Mouse (Mus musculus): ENCODE measurements around the gene Lats1. TPM values are rescaled to one million over a fixed set of nuclear protein-coding genes. Genes with fewer than 3 reads are reported as not detected.
A peak's percentile ranks its signal among the peaks of the same experiment; 100 is the strongest.

Lats1 gene
- polyA plus RNA-seq, 1 experiment from 2014 or later = 7.7 TPM

DNA sequence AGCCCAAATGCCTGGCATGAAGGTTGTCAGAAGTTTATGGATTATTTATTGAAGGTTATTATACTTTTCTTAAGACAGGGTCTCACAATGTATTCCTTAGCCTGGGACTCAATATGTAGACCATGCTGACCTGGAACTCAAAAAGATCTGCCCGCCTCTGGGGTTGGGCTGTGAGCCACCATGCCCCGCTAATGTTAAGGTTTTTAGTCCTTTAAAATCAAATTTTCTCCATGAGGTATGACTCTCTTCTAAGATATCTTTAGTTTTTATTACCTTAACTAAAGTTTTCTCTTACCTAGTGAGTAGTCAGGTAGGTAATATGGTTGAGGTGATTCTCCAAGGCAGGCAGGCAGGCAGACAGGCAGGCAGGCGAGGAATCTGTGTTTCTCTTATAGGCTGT, 1.2 kb downstream of the Lats1 start:
- WGBS = 75% methylated on average over 3 of the region's 3 CpGs
- Histone ChIP-seq H3K4me1 (peaks cover 34% of the 10 kb centered on the region), H3K27ac (peak overlapping the region; percentile 99; the same call in 1 of the 2 replicates), H3K9me3 (no peaks in the 10 kb centered on the region), H3K36me3 (replicated peaks) (peaks cover 40% of the 10 kb centered on the region), H3K4me3 (peak overlapping the region; percentile 99), H3K27me3 (ENCODE audit: poor library complexity, severe bottlenecking) (no peaks in the 10 kb centered on the region)
- DNase-seq (ENCODE audit: extremely low spot score, low spot score) = no peak

- peaks cover 15% of the 10 kb centered on the region for H3K4me1 ChIP-seq
- 97% methylated on average over 6 of the region's 6 CpGs for WGBS
These were observed 5.9 kb downstream of the Lats1 start for GRCm38 (mm10) chr10:7686902-7687301.

GRCm38 (mm10) chr10:7695286-7695685, 14.3 kb downstream of the Lats1 start:
- Histone ChIP-seq H3K4me3 (no peak overlapping the region), H3K27me3 (ENCODE audit: poor library complexity, severe bottlenecking) (no peaks in the 10 kb centered on the region), H3K4me1 (no peaks in the 10 kb centered on the region), H3K9me3 (no peaks in the 10 kb centered on the region), H3K27ac (no peak overlapping the region), H3K36me3 (replicated peaks) (peaks cover 93% of the 10 kb centered on the region)
- DNase-seq (ENCODE audit: extremely low spot score, low spot score) = no peak

More at GRCm38 (mm10) chr10:7686902-7687301, 5.9 kb downstream of the Lats1 start:
- Histone ChIP-seq H3K27ac (no peak overlapping the region), H3K36me3 (replicated peaks) (peaks cover 38% of the 10 kb centered on the region), H3K4me3 (no peak overlapping the region), H3K27me3 (ENCODE audit: poor library complexity, severe bottlenecking) (no peaks in the 10 kb centered on the region), H3K9me3 (no peaks in the 10 kb centered on the region)
- DNase-seq (ENCODE audit: extremely low spot score, low spot score) = no peak

- no peaks in the 10 kb centered on the region for H3K4me1 ChIP-seq
- WGBS = 90% methylated on average over 3 of the region's 3 CpGs
- no peak for DNase-seq (ENCODE audit: extremely low spot score, low spot score)
- H3K36me3 ChIP-seq (replicated peaks) = peaks cover 98% of the 10 kb centered on the region
- no peak overlapping the region for H3K27ac ChIP-seq
- H3K4me3 ChIP-seq = no peak overlapping the region
- no peaks in the 10 kb centered on the region for H3K27me3 ChIP-seq (ENCODE audit: poor library complexity, severe bottlenecking)
- no peaks in the 10 kb centered on the region for H3K9me3 ChIP-seq
These were observed 19.1 kb downstream of the Lats1 start for GRCm38 (mm10) chr10:7700120-7700519.

DNA sequence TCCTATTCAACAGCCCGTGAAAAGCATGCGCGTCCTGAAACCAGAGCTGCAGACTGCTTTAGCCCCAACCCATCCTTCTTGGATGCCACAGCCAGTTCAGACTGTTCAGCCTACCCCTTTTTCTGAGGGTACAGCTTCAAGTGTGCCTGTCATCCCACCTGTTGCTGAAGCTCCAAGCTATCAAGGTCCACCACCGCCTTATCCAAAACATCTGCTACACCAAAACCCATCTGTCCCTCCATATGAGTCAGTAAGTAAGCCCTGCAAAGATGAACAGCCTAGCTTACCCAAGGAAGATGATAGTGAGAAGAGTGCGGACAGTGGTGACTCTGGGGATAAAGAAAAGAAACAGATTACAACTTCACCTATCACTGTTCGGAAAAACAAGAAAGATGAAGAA, 21.6 kb downstream of the Lats1 start:
- Histone ChIP-seq H3K4me3 (no peak overlapping the region), H3K27ac (no peak overlapping the region), H3K4me1 (no peaks in the 10 kb centered on the region), H3K36me3 (replicated peaks) (peaks cover 96% of the 10 kb centered on the region), H3K9me3 (no peaks in the 10 kb centered on the region), H3K27me3 (ENCODE audit: poor library complexity, severe bottlenecking) (no peaks in the 10 kb centered on the region)
- WGBS = 95% methylated on average over 6 of the region's 6 CpGs
- no peak for DNase-seq (ENCODE audit: extremely low spot score, low spot score)

GRCm38 (mm10) chr10:7710121-7710520, 29.1 kb downstream of the Lats1 start:
- 87% methylated on average over 5 of the region's 5 CpGs for WGBS
- no peak for DNase-seq (ENCODE audit: extremely low spot score, low spot score)
- Histone ChIP-seq H3K27ac (no peak overlapping the region), H3K9me3 (no peaks in the 10 kb centered on the region), H3K27me3 (ENCODE audit: poor library complexity, severe bottlenecking) (no peaks in the 10 kb centered on the region), H3K36me3 (replicated peaks) (peaks cover 95% of the 10 kb centered on the region), H3K4me1 (no peaks in the 10 kb centered on the region), H3K4me3 (no peak overlapping the region)

DNA sequence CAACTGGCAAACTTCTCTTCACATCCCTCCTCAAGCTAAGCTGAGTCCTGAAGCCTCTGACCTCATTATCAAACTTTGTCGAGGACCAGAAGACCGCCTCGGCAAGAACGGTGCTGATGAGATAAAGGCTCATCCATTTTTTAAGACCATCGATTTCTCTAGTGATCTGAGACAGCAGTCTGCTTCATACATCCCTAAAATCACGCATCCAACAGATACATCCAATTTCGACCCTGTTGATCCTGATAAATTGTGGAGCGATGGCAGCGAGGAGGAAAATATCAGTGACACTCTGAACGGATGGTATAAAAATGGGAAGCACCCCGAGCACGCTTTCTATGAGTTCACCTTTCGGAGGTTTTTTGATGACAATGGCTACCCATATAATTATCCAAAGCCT, 31.5 kb downstream of the Lats1 start:
- H3K27ac ChIP-seq = no peak overlapping the region
- DNase-seq (ENCODE audit: extremely low spot score, low spot score) = no peak
- WGBS = 96% methylated on average over 13 of the region's 13 CpGs
- no peaks in the 10 kb centered on the region for H3K27me3 ChIP-seq (ENCODE audit: poor library complexity, severe bottlenecking)
- no peaks in the 10 kb centered on the region for H3K9me3 ChIP-seq
- H3K4me3 ChIP-seq = no peak overlapping the region
- peaks cover 85% of the 10 kb centered on the region for H3K36me3 ChIP-seq (replicated peaks)
- no peaks in the 10 kb centered on the region for H3K4me1 ChIP-seq

DNA sequence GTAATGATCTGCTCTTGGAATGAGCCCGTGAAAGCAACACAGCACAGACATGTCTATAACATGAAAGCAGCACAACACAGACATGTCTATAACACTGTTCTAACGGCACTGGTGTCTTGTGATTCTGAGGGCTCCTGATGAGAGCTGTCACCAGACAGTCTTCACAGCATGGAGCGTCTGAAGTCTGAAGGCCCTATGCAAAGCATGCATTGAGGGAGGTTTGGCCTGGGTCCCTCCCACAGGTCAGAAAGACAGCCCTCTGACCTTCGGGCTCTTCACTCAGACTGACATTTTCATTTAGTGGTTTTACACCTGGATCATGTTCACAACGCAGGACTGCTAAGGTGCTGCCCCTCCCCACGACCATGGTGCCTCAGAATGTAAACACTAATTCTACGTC, 34.0 kb downstream of the Lats1 start:
- WGBS = 86% methylated on average over 7 of the region's 7 CpGs
- H3K4me3 ChIP-seq = no peak overlapping the region

GRCm38 (mm10) chr10:7725751-7726500, 44.9 kb downstream of the Lats1 start, which contains the start of gene Katna1:
Gene Katna1 (plus strand): TSS chr10:7726000.
- H3K4me3 ChIP-seq = peak within 1 kb of the TSS; percentile 93
- peaks cover 23% of the 10 kb centered on the region for H3K4me1 ChIP-seq
- peak within 1 kb of the TSS; percentile 90 for H3K27ac ChIP-seq
- under 1% methylated on average over 49 of the region's 49 CpGs for WGBS
- DNase-seq (ENCODE audit: extremely low spot score, low spot score) = peak; percentile 93
- no peaks in the 10 kb centered on the region for H3K9me3 ChIP-seq
- H3K36me3 ChIP-seq (replicated peaks) = peaks cover 2% of the 10 kb centered on the region; the same call in 1 of the 2 replicates
- no peaks in the 10 kb centered on the region for H3K27me3 ChIP-seq (ENCODE audit: poor library complexity, severe bottlenecking)

More for the DNA sequence above, 34.0 kb downstream of the Lats1 start:
- DNase-seq (ENCODE audit: extremely low spot score, low spot score) = no peak
- Histone ChIP-seq H3K27me3 (ENCODE audit: poor library complexity, severe bottlenecking) (no peaks in the 10 kb centered on the region), H3K27ac (no peak overlapping the region), H3K9me3 (no peaks in the 10 kb centered on the region), H3K4me1 (no peaks in the 10 kb centered on the region), H3K36me3 (replicated peaks) (peaks cover 66% of the 10 kb centered on the region)

DNA sequence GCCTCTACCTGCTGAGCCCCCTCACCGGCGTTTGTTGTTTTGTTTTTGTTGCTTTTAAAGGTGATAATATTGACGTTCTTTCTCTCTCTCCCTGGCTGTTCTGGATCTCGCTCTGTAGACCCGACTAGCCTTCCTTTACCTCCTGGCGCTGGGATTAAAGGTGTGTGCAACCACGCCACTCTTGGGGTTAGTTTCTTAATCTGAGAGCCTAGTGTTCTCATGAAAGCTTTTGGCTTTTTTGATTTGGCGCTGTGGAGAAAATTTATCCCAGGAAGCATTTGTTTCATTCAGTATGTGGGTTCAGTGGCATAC, 45.4 kb downstream of the Lats1 start:
- H3K4me3 ChIP-seq = peak overlapping the region; percentile 93
- peak overlapping the region; percentile 90 for H3K27ac ChIP-seq
- 0% methylated on average over 8 of the region's 8 CpGs for WGBS
- DNase-seq (ENCODE audit: extremely low spot score, low spot score) = no peak
- no peaks in the 10 kb centered on the region for H3K9me3 ChIP-seq
- peaks cover 2% of the 10 kb centered on the region; the same call in 1 of the 2 replicates for H3K36me3 ChIP-seq (replicated peaks)
- H3K4me1 ChIP-seq = peaks cover 26% of the 10 kb centered on the region
- no peaks in the 10 kb centered on the region for H3K27me3 ChIP-seq (ENCODE audit: poor library complexity, severe bottlenecking)

GRCm38 (mm10) chr10:7727011-7727410, 46.0 kb downstream of the Lats1 start:
- Histone ChIP-seq H3K36me3 (replicated peaks) (peaks cover 2% of the 10 kb centered on the region; the same call in 1 of the 2 replicates), H3K4me1 (peaks cover 26% of the 10 kb centered on the region), H3K27ac (no peak overlapping the region; the same call in 1 of the 2 replicates), H3K4me3 (peak overlapping the region; percentile 93), H3K27me3 (ENCODE audit: poor library complexity, severe bottlenecking) (no peaks in the 10 kb centered on the region), H3K9me3 (no peaks in the 10 kb centered on the region)
- no peak for DNase-seq (ENCODE audit: extremely low spot score, low spot score)
- 27% methylated on average over 3 of the region's 3 CpGs for WGBS

DNA sequence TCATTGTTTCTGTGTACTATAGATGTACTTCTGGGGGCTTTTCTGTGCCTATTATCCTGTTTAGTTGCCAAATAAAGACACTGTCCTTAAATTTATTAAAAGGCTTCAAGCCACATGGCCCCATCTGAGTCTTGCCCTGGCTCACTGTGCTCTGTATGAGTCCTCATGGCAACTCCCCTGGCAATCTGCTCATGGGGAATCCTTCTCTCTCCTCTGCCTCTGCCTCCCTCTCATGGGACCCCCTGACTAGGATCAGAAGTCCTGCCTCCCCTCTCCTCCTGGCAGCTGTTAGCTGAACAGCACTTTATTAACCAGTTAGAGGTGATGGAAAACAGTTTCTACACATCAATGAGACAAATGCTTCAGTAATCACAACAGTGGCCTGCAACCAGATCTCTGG, 50.6 kb downstream of the Lats1 start:
- Histone ChIP-seq H3K27ac (no peak overlapping the region), H3K4me3 (no peak overlapping the region), H3K4me1 (peaks cover 20% of the 10 kb centered on the region), H3K36me3 (replicated peaks) (peaks cover 2% of the 10 kb centered on the region; the same call in 1 of the 2 replicates), H3K9me3 (no peaks in the 10 kb centered on the region), H3K27me3 (ENCODE audit: poor library complexity, severe bottlenecking) (no peaks in the 10 kb centered on the region)
- no peak for DNase-seq (ENCODE audit: extremely low spot score, low spot score)

DNA sequence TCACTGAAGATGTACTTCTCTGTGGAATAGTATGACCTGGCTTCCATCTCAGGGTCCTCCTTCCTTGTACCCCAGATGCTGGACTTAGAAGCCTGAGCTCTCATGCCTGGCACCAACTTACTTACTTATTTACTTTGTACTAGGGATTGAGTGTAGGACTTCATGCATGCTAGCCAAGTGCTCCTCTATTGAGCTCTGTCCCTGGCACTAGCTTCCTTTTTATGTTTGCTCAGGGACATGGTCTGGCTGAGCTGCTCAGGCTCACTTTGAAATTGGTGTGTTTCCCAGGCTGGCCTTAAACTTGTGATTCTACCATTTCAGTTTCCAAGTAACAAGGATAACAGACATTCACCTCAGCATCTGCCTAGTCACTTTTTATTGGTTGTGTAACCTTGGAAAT, 56.1 kb downstream of the Lats1 start:
- no peaks in the 10 kb centered on the region for H3K4me1 ChIP-seq
- peaks cover 17% of the 10 kb centered on the region for H3K36me3 ChIP-seq (replicated peaks)
- DNase-seq (ENCODE audit: extremely low spot score, low spot score) = no peak
- no peak overlapping the region for H3K4me3 ChIP-seq
- no peak overlapping the region for H3K27ac ChIP-seq
- H3K27me3 ChIP-seq (ENCODE audit: poor library complexity, severe bottlenecking) = no peaks in the 10 kb centered on the region
- H3K9me3 ChIP-seq = no peaks in the 10 kb centered on the region

Measured in forebrain, embryonic 10.5 days (tissue).